Mouse (Mus musculus) thymus, postnatal 10 days (tissue): ENCODE data around the gene Tet1.
"Not testable (repeated sequence)": the region's sequence is repeated elsewhere in the genome, so short reads cannot be mapped to it uniquely, and the experiment has no call there.

Source experiments
- DNase-seq, 2 experiments: peaks; one replicate each; pipeline ENCODE4 v3.0.0; 2021; ENCODE audit warnings: low spot score in 2 of 2

Gene Tet1

GRCm38 (mm10) chr10:62851025-62851424 is 57.8 kb downstream of the Tet1 start:
- no peak for DNase-seq

GRCm38 (mm10) chr10:62848783-62849182 is 60.0 kb downstream of the Tet1 start:
- no peak for DNase-seq

- no peak for DNase-seq
These were observed 61.6 kb downstream of the Tet1 start for GRCm38 (mm10) chr10:62847069-62847626.

DNA sequence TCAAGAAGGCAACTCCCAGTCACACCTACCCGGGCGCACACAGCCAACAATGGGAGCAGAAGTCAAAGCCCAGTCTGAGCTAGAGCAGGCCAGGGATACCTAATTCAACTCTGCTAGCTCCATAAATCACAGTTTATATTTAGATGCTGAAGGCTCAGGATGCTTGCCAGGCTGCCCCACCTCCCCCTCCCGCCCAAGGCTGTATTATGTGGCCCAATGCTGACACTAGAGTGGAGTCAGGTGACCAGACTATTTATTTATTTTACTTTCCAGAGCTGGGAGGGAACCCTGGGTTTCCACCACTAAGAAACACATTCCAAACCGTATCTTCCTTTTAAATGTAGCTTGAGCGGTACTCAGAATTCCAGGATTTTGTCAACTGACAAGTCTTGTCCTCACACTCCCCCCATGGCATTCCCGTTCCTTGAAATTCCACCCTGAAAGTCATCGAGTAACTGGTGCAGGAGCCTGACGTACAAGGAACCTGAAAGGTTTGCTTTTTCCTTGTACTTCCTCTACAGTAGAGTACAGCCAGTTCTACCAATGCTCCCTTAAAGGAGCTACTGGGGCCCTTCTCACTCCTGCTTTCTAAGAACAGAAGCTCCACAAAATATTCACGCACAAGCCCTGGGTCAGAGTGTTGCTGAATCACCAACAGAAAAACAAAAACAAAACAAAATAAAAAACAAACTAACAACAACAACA is 64.9 kb downstream of the Tet1 start:
- DNase-seq = no peak

DNA sequence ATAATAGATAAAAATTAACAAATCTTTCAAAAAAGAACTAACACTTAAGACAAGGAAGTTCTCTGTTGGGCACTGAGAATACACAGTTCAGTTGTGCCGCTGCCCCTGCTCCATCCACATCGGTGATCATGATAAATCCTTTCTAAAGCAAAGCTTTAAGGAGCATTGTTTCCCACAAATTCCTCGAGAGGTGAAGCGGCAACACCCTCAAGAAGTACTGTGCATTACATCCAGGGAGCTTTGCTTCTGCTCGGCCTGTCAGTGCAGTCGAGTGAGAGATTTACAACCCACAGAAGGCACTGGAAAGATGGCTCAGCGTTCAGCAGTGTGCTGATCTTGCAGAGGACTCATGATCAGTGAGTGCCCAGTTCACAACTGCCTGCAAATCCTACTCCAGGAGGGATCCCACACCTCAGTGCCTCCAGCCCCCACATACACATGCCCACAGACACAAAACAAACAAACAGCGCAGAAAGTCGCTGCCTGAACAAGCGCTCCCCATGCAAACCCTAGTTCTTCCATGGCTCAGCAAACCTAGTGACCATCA is 66.8 kb downstream of the Tet1 start:
- no peak for DNase-seq

DNA sequence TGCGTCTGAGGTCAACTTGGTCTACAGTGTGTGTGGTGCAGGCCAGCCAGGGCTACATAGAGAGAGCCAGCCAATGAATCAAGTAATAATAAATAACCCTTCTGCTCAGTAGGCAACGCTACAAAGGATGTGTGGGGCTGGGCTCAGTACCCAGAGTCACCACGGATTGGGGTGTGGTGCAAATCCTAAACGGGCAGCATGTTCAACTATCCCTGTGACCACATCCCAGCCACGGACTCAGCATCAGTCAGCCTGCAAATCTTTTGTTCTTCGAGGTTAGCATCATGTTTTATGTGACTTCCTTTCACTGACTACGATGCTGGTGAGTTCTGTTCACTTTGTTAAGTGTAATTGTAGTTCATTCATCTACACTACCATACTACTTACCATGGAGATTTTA is 68.1 kb downstream of the Tet1 start:
- DNase-seq = no peak

DNA sequence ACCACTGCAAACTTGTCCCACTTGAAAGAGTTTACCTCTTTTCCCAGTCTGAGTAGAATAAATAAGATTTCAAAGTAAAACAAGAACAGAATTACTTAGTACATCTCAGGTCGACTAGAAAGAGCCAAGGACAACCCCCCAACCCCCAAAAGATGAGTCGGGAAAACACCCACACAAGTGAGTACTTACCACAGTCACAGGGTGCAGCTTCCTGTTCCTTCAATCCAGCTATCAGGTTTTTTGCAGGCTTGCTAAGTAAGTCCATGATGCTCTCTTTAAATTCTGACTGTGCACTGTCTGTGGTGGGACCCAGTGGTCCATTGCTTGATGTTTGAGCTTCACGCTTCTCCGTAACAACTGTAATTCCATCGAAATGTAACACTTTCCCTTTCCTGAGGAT is 70.8 kb downstream of the Tet1 start:
- no peak for DNase-seq

DNA sequence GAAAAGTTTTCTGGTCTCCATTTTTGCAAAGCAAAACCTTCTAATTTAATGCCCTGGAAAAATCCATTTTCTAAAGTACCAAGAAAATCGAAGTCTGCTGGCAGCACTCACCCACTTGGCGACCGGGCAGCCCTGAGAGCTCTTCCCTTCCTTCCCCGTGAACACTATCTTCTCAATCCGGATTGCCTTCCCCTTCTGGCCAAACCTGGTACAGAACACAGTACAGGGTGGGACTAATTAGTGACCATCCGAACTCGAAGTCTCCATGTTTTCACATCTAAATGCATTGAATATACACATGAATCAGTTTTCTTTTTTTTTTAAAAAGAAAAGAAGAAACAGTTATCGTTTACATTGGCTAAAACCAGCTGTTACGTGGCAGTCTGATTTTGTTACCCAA is 76.0 kb downstream of the Tet1 start:
- DNase-seq = no peak

GRCm38 (mm10) chr10:62831546-62831945 is 77.2 kb downstream of the Tet1 start:
- DNase-seq = no peak

GRCm38 (mm10) chr10:62824474-62824873 is 84.3 kb downstream of the Tet1 start:
- no peak for DNase-seq

DNA sequence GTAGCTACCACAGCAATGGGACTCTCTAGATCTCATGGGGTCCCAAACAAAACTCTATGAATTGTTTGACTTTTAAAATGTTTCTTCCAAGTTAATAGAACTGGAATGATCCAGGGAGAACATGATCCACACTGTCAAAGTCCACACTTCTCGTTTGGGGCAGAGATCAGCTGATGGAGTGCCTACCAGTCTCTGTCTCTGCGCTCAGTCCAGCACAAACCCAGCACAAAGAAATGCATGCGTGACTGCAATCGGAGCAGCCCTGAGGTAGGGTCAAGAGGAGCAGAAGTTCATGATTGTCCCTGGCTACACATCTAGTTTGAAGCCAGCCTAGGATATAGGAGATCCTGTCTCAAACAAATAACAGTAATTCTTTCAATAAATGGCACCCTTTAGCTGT is 85.4 kb downstream of the Tet1 start:
- no peak for DNase-seq

- DNase-seq = no peak
These were observed 98.8 kb downstream of the Tet1 start for GRCm38 (mm10) chr10:62810010-62810409.

GRCm38 (mm10) chr10:62808766-62809165 is 100.0 kb downstream of the Tet1 start:
- DNase-seq = no peak

DNA sequence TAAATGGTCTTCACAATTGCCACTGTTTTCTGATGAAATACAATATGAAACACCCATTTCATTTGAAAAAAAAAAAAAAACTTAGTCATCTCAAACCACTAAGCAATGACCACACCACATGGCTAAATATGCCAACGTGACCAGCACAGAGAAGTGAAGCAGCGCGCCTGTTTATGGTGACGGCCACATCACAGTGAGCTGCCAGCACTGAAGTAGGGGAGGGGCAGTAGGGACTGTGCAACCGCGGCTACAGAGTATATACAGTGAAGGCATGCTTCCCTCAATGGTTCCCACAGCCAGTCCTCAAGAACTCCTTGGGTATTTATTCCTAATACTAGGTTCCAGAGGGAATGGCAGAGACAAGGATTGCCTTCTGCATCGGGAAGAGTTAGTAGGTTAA is 100.5 kb downstream of the Tet1 start:
- no peak for DNase-seq

GRCm38 (mm10) chr10:62804106-62804505 is 104.7 kb downstream of the Tet1 start:
- no peak for DNase-seq

DNA sequence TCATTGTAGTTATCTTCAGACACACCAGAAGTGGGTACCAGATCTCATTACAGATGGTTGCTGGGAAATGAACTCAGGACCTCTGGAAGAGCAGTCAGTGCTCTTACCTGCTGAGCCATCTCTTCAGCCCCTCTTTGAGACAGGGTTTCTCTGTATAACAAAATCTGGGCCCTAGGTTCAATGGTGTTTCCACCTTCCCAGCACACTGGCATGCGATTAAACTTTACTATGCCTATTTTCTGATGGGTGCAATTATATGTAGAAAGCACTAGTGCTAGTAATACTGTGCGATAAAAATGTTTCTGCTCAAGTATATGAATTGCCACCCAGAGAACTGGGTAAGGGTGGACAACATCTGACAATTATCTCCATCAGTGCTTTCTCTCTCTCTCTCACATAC is 105.5 kb downstream of the Tet1 start:
- no peak for DNase-seq

- DNase-seq = no peak
These were observed 114.6 kb downstream of the Tet1 start for GRCm38 (mm10) chr10:62794221-62794620.

GRCm38 (mm10) chr10:62793091-62793453 is 115.7 kb downstream of the Tet1 start:
- DNase-seq = no peak

- DNase-seq = peak; percentile 98 to 99
These were observed 116.4 kb downstream of the Tet1 start, which contains the start of gene Ccar1 for GRCm38 (mm10) chr10:62792177-62793090. Gene Ccar1 (minus strand): TSS chr10:62792286.

DNA sequence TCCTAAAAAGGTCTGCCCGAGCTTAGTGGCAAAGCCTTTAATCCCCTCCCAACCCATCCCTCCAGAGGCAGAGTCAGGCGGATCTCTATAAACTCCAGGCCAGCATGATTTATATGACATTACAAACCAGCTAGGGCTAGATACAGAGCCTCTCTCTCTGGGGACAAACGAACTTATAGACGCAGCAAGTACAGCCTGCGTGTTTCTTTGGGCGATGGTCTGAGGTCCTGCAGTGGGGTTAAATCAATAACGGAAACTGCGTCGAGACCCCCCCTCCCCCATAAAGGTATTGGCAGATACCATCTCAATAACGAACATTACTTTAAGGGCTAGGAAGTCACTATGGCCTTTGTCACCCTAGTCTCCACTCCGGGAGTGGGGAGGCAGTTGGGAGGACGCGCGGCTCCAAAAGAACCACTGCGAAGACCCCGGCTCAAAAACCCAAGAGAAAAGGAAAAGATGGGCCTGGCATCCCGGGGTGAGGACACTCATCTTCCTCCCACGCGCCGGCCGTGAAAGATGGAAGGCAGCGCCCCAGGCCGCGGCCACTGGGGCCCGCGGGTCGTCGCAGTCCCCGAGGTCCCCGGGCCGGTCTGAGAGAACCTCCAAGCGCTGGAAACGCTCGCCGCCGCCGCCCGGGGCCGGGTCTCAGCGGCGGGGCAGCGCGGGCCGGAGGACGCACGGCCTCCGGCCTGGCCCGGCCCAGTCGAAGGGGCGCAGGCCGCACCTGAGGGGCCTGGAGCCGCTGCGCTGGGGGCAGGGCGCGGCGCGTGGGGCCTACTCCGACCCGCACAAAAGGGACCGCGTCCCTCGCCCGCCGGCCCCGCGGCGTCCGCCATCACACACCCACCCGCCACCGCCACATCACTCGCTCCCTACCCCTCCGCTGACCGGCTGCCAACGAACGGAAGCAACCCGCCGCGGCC is 117.3 kb downstream of the Tet1 start:
- DNase-seq = peak; percentile 30 to 35

DNA sequence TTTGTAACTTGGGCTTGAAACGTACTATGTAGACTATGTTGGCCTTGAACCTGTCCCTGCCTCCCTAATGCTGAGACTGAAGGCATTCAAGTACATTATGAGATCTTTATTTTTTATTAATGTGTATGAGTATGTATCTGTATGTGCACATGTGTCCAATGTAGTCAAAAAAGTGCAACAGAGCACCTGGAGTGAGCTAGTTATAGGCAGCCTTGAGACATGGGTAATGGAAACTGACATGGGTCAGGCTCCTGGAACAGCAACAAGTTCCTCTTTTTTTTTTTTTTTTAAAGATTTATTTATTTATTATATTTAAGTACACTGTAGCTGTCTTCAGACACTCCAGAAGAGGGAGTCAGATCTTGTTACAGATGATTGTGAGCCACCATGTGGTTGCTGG is 127.0 kb downstream of the Tet1 start:
- DNase-seq = not testable (repeated sequence)
